Mouse (Mus musculus) R1 (cell line): ENCODE data around the gene Gm10681.
"Not testable (repeated sequence)": the region's sequence is repeated elsewhere in the genome, so short reads cannot be mapped to it uniquely, and the experiment has no call there.

ENCODE experiments used
- DNase-seq: peaks from one replicate; pipeline ENCODE4 v3.0.0-alpha.2; 2018; ENCODE audit warnings: low read depth, low spot score

Gm10681 gene

GRCm38 (mm10) chr3:98510414-98510813 is 78.2 kb downstream of the Gm10681 start, which contains the start of gene Hsd3b4:
Gene Hsd3b4, minus strand, starts transcription at chr3:98510514.
- DNase-seq: not testable (repeated sequence)

DNA sequence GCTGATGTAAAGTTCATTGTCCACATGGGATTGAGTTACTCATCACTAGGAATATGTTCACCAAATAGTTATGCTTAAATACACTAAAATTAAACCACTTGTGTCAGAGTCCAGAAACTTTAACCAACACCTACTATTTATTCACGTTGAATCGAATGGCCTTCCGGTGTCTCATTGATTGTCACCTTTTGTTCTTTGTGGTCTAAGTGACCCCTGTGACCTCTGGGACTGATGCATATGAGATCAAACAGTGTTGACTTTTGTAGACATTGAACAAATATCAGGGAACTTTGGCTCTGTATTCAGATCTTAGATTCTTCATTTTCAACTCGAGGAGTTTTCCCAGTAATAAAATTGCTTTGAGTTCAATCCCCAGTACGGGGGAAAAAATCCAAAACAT is 81.4 kb downstream of the Gm10681 start:
- DNase-seq: not testable (repeated sequence)
